Mouse (Mus musculus): ENCODE measurements around the gene Med21.

DNA sequence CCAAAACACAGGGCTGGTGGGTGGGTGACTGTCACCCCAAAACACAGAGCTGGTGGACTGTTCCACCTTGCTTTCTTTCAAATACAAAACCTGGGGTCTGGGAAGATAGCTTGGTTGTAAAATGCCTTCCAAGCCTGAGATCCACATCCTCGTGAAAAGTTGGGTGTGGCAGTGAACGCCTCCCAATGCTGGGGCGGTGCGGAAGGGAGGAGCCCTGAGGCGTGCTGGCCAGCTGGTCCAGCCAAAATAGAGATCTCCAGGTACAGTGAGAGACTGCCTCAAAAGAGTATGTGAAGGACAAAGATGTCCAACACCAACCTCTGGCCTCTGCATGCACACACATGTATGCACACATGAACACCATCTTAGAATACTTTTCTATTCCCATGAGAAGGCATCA, 27.8 kb upstream of the Med21 start:
- no peak for TF ChIP-seq POLR2A (IDR thresholded peaks at IDR 0.05; ENCODE audit: low read depth, low read length)
- TF ChIP-seq CTCF (conservative IDR thresholded peaks at IDR 0.05; ENCODE audit: insufficient read depth, insufficient read length, low read depth, low read length): no peak

All from kidney, adult 2 months (tissue).